Mouse (Mus musculus): ENCODE measurements around the gene Ppara. TPM values are rescaled to one million over a fixed set of nuclear protein-coding genes. Genes with fewer than 3 reads are reported as not detected.

Ppara gene
- total and polyA plus RNA-seq, 3 experiments: 6.3 to 48.9 (median 37.2) TPM

- peak; percentile 15 for DNase-seq
Observed at GRCm38 (mm10) chr15:85806886-85807285, 72.1 kb downstream of the Ppara start.

GRCm38 (mm10) chr15:85807404-85807803 lies 72.6 kb downstream of the Ppara start:
- DNase-seq: no peak

GRCm38 (mm10) chr15:85808031-85808430 lies 73.2 kb downstream of the Ppara start:
- DNase-seq: no peak

GRCm38 (mm10) chr15:85808434-85808833 lies 73.7 kb downstream of the Ppara start:
- no peak for DNase-seq

GRCm38 (mm10) chr15:85809091-85809490 lies 74.3 kb downstream of the Ppara start:
- DNase-seq: no peak

GRCm38 (mm10) chr15:85810462-85810805 lies 75.7 kb downstream of the Ppara start:
- no peak for DNase-seq

GRCm38 (mm10) chr15:85810806-85811521 lies 76.2 kb downstream of the Ppara start:
- DNase-seq: peak; percentile 48

GRCm38 (mm10) chr15:85811535-85812277 lies 76.9 kb downstream of the Ppara start, which contains the start of gene Cdpf1:
TSS of gene Cdpf1 (minus strand) at chr15:85811697.
- DNase-seq: peak; percentile 99

GRCm38 (mm10) chr15:85813428-85813827 lies 78.6 kb downstream of the Ppara start:
- DNase-seq: no peak

- DNase-seq: peak; percentile 70
Observed at GRCm38 (mm10) chr15:85821203-85822010, 86.6 kb downstream of the Ppara start, which contains the start of gene Pkdrej. TSS of gene Pkdrej (minus strand) at chr15:85821734.

GRCm38 (mm10) chr15:85822011-85822359 lies 87.2 kb downstream of the Ppara start:
- no peak for DNase-seq

GRCm38 (mm10) chr15:85826676-85827075 lies 91.9 kb downstream of the Ppara start:
- no peak for DNase-seq

- no peak for DNase-seq
Observed at GRCm38 (mm10) chr15:85828071-85828470, 93.3 kb downstream of the Ppara start.

GRCm38 (mm10) chr15:85829470-85829869 lies 94.7 kb downstream of the Ppara start:
- DNase-seq: no peak

GRCm38 (mm10) chr15:85831954-85832590 lies 97.3 kb downstream of the Ppara start, which contains the start of gene Ttc38:
TSS of gene Ttc38 (plus strand) at chr15:85832306.
- peak; percentile 92 for DNase-seq

- DNase-seq: peak; percentile 19
Observed at GRCm38 (mm10) chr15:85832599-85832998, 97.8 kb downstream of the Ppara start.

GRCm38 (mm10) chr15:85835335-85835734 lies 100.6 kb downstream of the Ppara start:
- no peak for DNase-seq

- DNase-seq: no peak
Observed at GRCm38 (mm10) chr15:85836887-85837286, 102.1 kb downstream of the Ppara start.

GRCm38 (mm10) chr15:85840983-85841382 lies 106.2 kb downstream of the Ppara start:
- no peak for DNase-seq

GRCm38 (mm10) chr15:85841796-85842360 lies 107.1 kb downstream of the Ppara start:
- DNase-seq: no peak

GRCm38 (mm10) chr15:85845071-85845470 lies 110.3 kb downstream of the Ppara start:
- DNase-seq: no peak

Measured in adrenal gland, adult 2 months (tissue).